Mouse (Mus musculus): ENCODE data around the gene Afg3l1. TPM values are rescaled to one million over a fixed set of nuclear protein-coding genes. Genes with fewer than 3 reads are reported as not detected.
A peak's percentile ranks its signal among the peaks of the same experiment; 100 is the strongest.
"Not testable (repeated sequence)": the region's sequence is repeated elsewhere in the genome, so short reads cannot be mapped to it uniquely, and the experiment has no call there.

The Afg3l1 gene
- 10 to 100 TPM; 29.5 to 40.5 TPM for total RNA-seq (2021)

DNA sequence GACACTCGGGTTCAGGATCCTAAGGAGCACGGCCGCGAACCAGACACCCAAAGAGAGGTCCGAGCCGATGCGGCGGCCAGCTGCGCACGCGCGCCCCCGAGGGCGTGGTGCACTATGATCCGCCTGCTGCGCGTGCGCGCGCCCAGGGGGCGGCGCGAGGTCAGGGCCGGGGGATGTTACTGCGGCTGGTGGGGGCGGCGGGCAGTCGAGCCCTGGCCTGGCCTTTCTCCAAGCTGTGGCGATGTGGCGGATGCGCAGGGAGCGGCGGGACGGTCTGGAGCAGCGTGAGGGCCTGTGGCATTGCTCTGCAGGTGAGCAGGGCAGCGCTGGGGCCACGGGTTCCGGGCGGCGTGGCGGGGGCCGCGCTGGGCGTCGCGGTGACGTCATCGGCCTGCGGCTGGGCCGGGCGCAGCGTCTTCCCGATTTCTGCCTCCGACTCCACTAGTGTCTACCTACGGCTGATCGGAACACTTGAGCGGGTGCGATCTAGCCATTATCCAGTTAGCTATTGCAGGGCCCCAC lies at the start of gene Afg3l1:
Gene Afg3l1 (plus strand): TSS at position 167 of the 522 bp plus-strand sequence.
- intact Hi-C loops (cut with DNase I) = loop anchor here (5.0 kb wide), 1 partner anchor 35 kb away; no protein-coding TSS in a partner anchor
- DNase-seq (ENCODE audit: low spot score in 2 of 2) = peak; percentile 94 to 96

- DNase-seq (ENCODE audit: low spot score in 2 of 2) = no peak
Observed at GRCm38 (mm10) chr8:123428343-123428893, 49.3 kb upstream of the Afg3l1 start.

GRCm38 (mm10) chr8:123428939-123429721 lies 48.6 kb upstream of the Afg3l1 start:
- intact Hi-C loops (cut with DNase I) = no loop called here
- no peak for DNase-seq (ENCODE audit: low spot score in 2 of 2)

More at GRCm38 (mm10) chr8:123428343-123428893, 49.3 kb upstream of the Afg3l1 start:
- intact Hi-C loops (cut with DNase I) = no loop called here

GRCm38 (mm10) chr8:123429722-123430013 lies 48.0 kb upstream of the Afg3l1 start:
- intact Hi-C loops (cut with DNase I); DNase-seq (ENCODE audit: low spot score in 2 of 2): not testable (repeated sequence)

DNA sequence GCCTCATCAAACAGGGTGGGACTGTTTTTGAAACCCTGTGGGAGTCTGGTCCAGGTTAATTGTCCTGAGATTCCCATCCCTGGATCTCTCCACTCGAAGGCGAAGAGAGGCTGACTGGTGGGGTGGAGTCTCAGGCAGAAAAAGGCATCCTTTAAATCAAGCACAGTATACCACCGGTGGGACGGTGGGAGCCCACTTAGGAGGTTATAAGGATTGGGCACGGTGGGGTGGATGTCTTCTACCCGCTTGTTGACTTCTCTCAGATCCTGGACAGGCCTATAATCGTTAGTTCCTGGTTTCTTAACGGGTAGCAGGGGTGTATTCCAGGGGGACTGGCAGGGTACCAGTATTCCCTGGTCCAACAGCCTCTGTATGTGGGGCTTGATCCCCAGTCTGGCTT lies 46.8 kb upstream of the Afg3l1 start:
- intact Hi-C loops (cut with DNase I); DNase-seq (ENCODE audit: low spot score in 2 of 2): not testable (repeated sequence)

DNA sequence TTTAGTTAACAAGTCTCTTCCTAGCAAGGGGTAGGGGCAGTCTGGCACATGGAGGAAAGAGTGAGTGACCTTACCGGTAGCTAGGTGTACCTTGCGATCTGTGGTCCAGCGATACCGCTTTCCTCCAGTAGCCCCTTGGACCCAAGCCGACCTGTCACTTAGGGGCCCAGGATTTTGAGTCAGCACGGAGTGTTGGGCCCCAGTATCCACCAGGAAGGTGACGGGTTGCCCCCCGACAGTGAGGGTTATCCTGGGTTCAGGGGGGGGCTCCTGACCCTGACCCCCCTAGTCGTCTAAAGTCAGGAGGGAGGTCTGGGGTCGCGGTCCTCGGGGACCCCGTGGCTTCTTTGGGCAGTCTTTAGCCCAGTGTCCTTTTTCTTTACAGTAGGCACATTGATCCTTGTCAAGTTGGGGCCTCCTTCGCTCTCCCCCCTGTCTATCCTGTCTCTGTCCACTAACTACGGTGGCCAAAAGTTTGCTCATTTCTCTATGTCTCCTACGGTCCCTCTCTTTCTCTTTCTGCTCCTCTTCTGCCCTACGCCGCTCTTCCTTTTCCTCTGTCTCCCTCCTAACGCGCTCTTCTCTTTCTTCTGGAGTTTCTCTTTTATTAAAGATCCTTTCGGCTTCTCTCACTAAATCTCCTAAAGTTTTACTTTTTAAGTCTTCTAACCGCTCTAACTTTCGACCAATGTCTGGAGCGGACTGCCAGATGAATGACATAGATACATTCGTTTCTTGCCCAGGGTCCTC lies 45.9 kb upstream of the Afg3l1 start:
- intact Hi-C loops (cut with DNase I) = no loop called here
- DNase-seq (ENCODE audit: low spot score in 2 of 2) = no peak

- intact Hi-C loops (cut with DNase I) = no loop called here
- no peak for DNase-seq (ENCODE audit: low spot score in 2 of 2)
Observed at GRCm38 (mm10) chr8:123432381-123432780, 45.3 kb upstream of the Afg3l1 start.

DNA sequence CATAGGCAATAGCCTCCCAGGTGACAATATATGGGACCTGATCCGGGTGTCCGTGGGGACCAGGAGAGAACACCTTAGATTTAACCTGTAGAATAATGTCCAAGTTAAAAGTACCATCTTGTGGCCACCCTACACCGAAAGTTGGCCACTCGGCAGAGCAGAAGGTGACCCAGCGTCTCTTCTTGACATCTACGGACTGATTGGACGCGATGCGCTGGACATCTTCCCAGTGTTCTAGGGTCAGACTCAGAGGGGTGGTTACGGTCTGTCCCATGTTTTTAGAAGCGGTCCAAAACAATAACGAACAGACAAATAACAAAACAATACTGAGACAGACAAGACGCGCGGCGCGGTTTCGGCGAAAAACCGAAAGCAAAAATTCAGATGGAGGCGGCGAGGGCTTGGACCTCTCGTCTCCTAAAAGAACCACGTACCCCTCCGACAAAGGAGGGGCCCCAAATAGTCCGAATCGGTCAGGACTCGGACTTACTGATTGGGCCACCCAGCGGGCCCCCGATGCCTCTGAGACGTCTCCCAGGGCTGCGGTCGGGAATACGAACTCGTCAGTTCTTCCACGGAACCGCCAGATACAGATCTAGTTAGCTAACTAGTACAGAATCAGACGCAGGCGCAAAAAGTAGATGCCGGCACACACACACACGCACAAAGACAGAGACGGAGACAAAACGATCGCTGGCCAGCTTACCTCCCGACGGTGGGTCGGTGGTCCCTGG lies 44.3 kb upstream of the Afg3l1 start:
- intact Hi-C loops (cut with DNase I); DNase-seq (ENCODE audit: low spot score in 2 of 2): not testable (repeated sequence)

DNA sequence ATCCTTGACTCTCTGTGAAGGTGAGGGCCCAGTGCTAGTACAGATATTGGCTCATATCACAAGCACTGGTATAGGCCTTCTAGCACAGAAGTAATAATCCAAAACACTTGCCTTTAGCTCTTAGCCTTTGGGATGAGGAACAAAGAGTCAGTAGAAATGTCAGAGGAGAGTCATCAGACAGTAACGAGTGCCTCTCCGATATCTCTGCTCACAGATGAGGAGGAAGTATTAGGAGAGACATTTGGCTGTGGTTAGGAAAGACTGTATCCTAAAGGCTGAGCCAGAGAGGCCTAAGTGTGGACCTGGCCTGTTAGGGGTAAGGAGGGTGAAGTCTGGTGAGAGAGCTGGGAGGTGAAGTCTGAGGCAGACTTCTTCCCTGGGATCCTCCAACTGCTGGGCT lies 35.9 kb upstream of the Afg3l1 start:
- DNase-seq (ENCODE audit: low spot score in 2 of 2) = no peak
- intact Hi-C loops (cut with DNase I) = loop anchor here (2.0 kb wide), 1 partner anchor 29 kb away; no protein-coding TSS in a partner anchor

- intact Hi-C loops (cut with DNase I) = loop anchor here (2.0 kb wide), 1 partner anchor 30 kb away; no protein-coding TSS in a partner anchor
- DNase-seq (ENCODE audit: low spot score in 2 of 2) = no peak
Observed at GRCm38 (mm10) chr8:123442351-123442750, 35.4 kb upstream of the Afg3l1 start.

DNA sequence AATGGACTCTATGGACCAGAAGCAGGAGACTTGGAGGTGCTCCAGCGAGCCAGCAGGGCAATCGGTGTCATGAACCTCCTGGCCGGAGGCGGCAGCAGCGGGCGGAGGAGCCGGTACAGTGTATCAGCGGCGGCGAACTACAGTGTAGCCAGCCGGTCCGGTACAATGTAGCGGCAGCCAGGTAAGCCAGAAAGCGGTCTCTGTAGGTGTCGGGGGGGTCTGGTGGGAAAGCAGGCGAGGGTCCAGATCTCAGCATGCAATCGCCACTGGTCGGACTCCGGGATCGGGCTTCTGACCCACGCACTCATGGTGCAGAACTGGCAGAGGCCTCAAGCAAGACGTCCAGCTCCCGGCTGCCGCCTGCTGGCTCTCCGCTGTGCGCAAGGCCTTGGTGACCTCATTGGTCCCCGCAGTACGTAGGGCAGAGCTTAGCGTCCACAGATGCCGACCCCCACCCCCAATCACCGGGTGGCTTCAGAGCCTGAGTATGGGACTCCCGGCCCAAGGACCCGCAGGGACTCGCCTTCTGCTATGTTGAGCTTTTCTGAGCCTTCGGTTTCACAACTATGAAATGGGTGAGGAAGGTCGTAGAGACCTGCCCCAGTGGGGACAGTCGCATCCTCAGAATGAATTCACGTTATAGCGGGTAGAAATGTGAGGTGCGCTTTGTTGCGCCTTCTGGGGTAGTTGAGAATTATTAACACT lies 34.7 kb upstream of the Afg3l1 start:
- DNase-seq (ENCODE audit: low spot score in 2 of 2) = peak; percentile 94 to 95
- intact Hi-C loops (cut with DNase I) = loop anchor here (2.0 kb wide), 1 partner anchor 30 kb away; no protein-coding TSS in a partner anchor

DNA sequence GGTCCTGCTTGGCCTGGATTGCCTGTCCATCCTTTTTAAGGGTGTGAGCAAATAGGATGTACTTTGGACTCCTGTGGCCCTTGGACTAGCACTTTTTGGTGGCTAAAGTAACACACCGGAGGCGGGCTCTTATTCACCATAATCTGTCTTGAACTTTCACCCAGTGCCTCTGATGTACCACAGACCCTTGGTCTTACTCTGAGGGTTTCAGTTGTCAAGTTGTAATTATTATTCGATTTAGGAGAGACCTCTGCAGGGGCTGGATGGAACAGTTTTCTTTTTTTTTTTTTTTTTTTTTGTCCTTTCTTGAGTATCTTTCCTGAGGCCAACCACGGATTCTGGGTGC lies 34.2 kb upstream of the Afg3l1 start:
- no peak for DNase-seq (ENCODE audit: low spot score in 2 of 2)
- intact Hi-C loops (cut with DNase I) = loop anchor here (2.0 kb wide), 1 partner anchor 31 kb away; no protein-coding TSS in a partner anchor

DNA sequence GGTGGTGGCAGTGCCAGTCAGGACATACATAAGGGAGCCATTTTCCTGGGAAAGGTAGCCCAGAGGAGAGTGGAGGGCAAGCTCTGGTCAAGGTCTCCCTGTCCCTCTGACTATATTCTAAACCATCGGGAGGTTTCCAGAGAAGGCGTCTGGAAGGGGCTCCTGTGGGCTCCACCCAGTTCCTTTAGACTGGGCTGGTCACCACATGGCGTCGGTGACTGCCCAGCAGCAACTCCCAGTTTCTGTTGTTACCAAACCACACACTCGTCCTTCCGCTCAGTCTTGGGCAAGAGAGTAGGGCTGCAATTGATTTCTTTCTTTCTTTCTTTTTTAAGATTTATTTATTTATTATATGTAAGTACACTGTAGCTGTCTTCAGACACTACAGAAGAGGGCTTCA lies 33.6 kb upstream of the Afg3l1 start:
- intact Hi-C loops (cut with DNase I) = no loop called here
- DNase-seq (ENCODE audit: low spot score in 2 of 2) = no peak

DNA sequence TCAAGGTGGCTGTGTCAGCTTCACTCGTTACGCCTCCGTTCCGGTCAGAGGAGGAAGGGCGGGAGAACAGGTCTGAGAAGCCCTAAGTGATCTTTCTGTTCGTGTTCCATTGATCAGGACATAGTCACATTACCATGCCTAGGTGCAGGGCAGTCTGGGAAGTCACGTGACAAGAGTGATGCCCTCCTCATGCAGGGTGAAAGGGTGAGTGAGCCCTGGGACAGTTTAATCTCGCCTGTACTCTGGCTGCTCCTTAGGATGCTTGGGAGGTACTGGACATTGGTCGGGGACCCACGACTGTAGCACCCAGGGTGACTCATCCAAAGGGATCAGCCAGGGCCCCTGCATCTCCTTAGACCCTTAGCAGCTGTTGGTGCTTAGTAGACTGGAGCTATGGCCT lies 31.7 kb upstream of the Afg3l1 start:
- intact Hi-C loops (cut with DNase I) = no loop called here
- DNase-seq (ENCODE audit: low spot score in 2 of 2) = no peak

GRCm38 (mm10) chr8:123446799-123447198 lies 30.9 kb upstream of the Afg3l1 start:
- intact Hi-C loops (cut with DNase I) = no loop called here

GRCm38 (mm10) chr8:123450783-123451182 lies 26.9 kb upstream of the Afg3l1 start:
- intact Hi-C loops (cut with DNase I) = no loop called here
- no peak for DNase-seq (ENCODE audit: low spot score in 2 of 2)

More at GRCm38 (mm10) chr8:123446799-123447198, 30.9 kb upstream of the Afg3l1 start:
- no peak for DNase-seq (ENCODE audit: low spot score in 2 of 2)

DNA sequence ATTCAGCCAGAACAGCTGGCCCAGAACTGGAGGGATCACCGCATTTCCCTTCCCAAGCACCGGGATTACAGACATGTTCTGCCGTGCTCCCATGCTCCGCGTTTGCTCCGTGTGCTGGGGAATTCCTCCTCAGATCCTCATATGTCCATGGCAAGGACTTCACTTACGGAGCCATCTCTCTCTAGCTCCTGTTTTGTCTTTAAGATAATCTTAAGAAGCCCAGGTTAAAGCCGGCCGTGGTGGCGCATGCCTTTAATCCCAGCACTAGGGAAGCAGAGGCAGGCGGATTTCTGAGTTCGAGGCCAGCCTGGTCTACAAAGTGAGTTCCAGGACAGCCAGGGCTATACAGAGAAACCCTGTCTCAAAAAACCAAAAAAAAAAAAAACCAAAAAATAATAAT lies 26.0 kb upstream of the Afg3l1 start:
- DNase-seq (ENCODE audit: low spot score in 2 of 2); intact Hi-C loops (cut with DNase I): not testable (repeated sequence)

DNA sequence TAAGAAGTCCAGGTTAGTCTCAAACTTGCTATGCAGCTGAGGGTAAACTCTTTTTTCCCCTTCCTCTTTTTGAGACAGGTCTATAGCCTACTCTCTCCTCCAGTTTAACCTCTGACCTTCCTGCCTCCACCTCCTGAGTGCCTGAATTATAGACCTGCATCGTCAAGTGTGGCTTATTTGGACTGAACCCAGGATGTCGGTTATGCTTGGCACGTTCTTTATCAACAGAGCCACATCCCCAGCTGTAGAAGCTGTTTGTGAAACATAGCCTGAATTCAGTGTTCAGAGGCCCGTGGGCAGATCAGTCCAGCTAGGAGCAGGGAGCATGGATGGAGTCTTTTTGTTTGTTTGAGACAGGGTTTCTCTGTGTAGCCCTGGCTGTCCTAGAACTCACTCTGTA lies 25.6 kb upstream of the Afg3l1 start:
- DNase-seq (ENCODE audit: low spot score in 2 of 2) = no peak
- intact Hi-C loops (cut with DNase I) = no loop called here

DNA sequence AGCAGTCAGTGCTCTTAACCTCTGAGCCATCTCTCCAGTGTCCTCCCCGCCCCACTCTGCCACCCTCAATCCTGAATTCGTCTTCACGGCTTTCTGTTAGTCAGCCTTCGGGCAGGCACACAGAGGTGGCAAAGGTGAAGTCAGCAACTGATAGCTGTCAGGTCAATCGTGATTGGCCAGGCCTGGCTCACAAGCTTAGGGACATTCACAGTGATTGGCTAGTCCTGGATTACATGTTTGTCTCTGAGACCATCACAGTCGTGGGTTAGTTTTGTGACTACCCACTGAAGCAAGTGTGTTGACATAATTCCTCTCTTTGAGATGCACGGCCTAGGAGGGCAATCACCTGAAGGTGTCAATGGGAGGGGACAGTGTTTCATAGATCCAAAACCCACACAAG lies 24.4 kb upstream of the Afg3l1 start:
- intact Hi-C loops (cut with DNase I) = no loop called here
- DNase-seq (ENCODE audit: low spot score in 2 of 2) = no peak
